Mouse (Mus musculus) liver, embryonic 18 days (tissue): ENCODE data around the gene BC005561. TPM values are rescaled to one million over a fixed set of nuclear protein-coding genes. Genes with fewer than 3 reads are reported as not detected.

ENCODE experiments used
- polyA plus RNA-seq: library from polyadenylated mRNA; depleted of rRNA; stranded (reverse); fragments of >200 nt; gene quantifications from 2 replicates; pipeline ENCODE4 v1.2.3, GENCODE M21; 2012; rRNA removed

BC005561 gene
- 0.59 and 0.65 TPM in 2 replicates for polyA plus RNA-seq

GRCm38 (mm10) chr5:104508195-104508891 is at the start of gene BC005561:
TSS of gene BC005561 (plus strand) at chr5:104508352.

GRCm38 (mm10) chr5:104458832-104459705 is 49.1 kb upstream of the BC005561 start, which contains the start of gene Pkd2:
TSS of gene Pkd2 (plus strand) at chr5:104459450.

Other genes with a start within 250 kb of the BC005561 start
- not detected in 2 replicates for gene Ibsp, start 209.2 kb upstream of the BC005561 start, polyA plus RNA-seq
- not detected in 2 replicates for gene Mepe, start 183.0 kb upstream of the BC005561 start, polyA plus RNA-seq
- gene Spp1, start 73.2 kb upstream of the BC005561 start, polyA plus RNA-seq = 63.5 and 94.3 TPM in 2 replicates
- 4.4 and 4.7 TPM in 2 replicates for gene Pkd2, start 48.9 kb upstream of the BC005561 start, polyA plus RNA-seq